Mouse (Mus musculus) stomach, postnatal 0 days (tissue): Measurements from ENCODE around the gene Pfkl. TPM values are rescaled to one million over a fixed set of nuclear protein-coding genes. Genes with fewer than 3 reads are reported as not detected.

ENCODE experiments used
- ATAC-seq: fragments of 200-750 bp; cut with Nextera tagmentation; 2 replicates; pipeline ENCODE4 v1.8.0; 2017; ENCODE audit not compliant: low FRiP score, low TSS enrichment
- DNase-seq: peaks from one replicate; pipeline ENCODE4 v3.0.0-alpha.2; 2016; ENCODE audit warnings: low spot score
- H3K27ac ChIP-seq: fragments of 300-500 bp; sonication (generic); replicated peaks from 2 replicates; pipeline ENCODE4 v1.5.1; 2014; ENCODE audit warnings: mild to moderate bottlenecking, control low read depth
- H3K27me3 ChIP-seq: fragments of 300-500 bp; sonication (generic); 2 replicates; pipeline ENCODE4 v1.6.1; 2014; ENCODE audit warnings: low read length; ENCODE audit not compliant: control insufficient read depth, insufficient read depth
- H3K36me3 ChIP-seq: fragments of 300-500 bp; sonication (generic); 2 replicates; pipeline ENCODE4 v1.6.1; 2014; ENCODE audit warnings: low read length, mixed read lengths; ENCODE audit not compliant: control insufficient read depth, insufficient read depth
- H3K4me1 ChIP-seq: fragments of 300-500 bp; sonication (generic); replicated peaks from 2 replicates; pipeline ENCODE4 v1.6.1; 2014; ENCODE audit warnings: antibody characterized with exemption; ENCODE audit not compliant: control insufficient read depth, insufficient read depth
- H3K4me2 ChIP-seq: fragments of 300-500 bp; sonication (generic); replicated peaks from 2 replicates; pipeline ENCODE4 v1.6.1; 2014; ENCODE audit warnings: low read depth, mild to moderate bottlenecking, control low read depth, moderate library complexity
- H3K4me3 ChIP-seq: fragments of 300-500 bp; sonication (generic); 2 replicates; pipeline ENCODE4 v1.5.1; 2014; ENCODE audit warnings: low read depth, low read length, control low read depth
- H3K9ac ChIP-seq: fragments of 300-500 bp; sonication (generic); 2 replicates; pipeline ENCODE4 v1.6.1; 2014; ENCODE audit warnings: mild to moderate bottlenecking, low read length, control low read depth, mixed read lengths
- H3K9me3 ChIP-seq: fragments of 300-500 bp; sonication (generic); 2 replicates; pipeline ENCODE4 v1.6.1; 2016; ENCODE audit warnings: low read length; ENCODE audit not compliant: control insufficient read depth
- CTCF ChIP-seq: IDR thresholded peaks from 2 replicates; pipeline ENCODE4 v1.5.1; 2016; ENCODE audit warnings: antibody characterized with exemption, low read depth, mild to moderate bottlenecking, moderate library complexity
- EP300 ChIP-seq: optimal IDR thresholded peaks from 2 replicates; pipeline ENCODE3; 2016; ENCODE audit warnings: antibody characterized with exemption
- WGBS: fragments of 180-500 bp; shearing (Covaris S2); extraction: QIAGEN DNeasy Blood & Tissue Kit; methylation state at CpG from one replicate; pipeline ENCODE4 v1.1.7; 2014; 5-methylcytosine and 5-hydroxymethylcytosine counted together
- polyA plus RNA-seq: library from polyadenylated mRNA; unstranded; fragments of >200 nt; fragmentation: Nextera tagmentation; extraction: Ambion mirVana; gene quantifications from 2 replicates; pipeline ENCODE4 v1.2.1, GENCODE M21; 2015

The Pfkl gene
- polyA plus RNA-seq, 1 experiment from 2014 or later, result 86.1 TPM

- Histone ChIP-seq H3K27me3 (no peaks in the 10 kb centered on the region), H3K4me2 (no peak overlapping the region), H3K4me1 (peaks cover 2% of the 10 kb centered on the region; the same call in 1 of the 2 replicates), H3K9me3 (no peaks in the 10 kb centered on the region), H3K27ac (no peak overlapping the region), H3K36me3 (no peaks in the 10 kb centered on the region), H3K9ac (no peak overlapping the region), H3K4me3 (no peak overlapping the region)
- WGBS, result 84% methylated on average over 4 of the region's 4 CpGs
- no peak for ATAC-seq
- TF ChIP-seq EP300 (no peak), CTCF (no peak)
- DNase-seq, result no peak
Observed at GRCm38 (mm10) chr10:78046388-78046787, 36.5 kb upstream of the Pfkl start.

- TF ChIP-seq EP300, result no peak
- TF ChIP-seq CTCF, result no peak
- no peak overlapping the region for H3K9ac ChIP-seq
- no peaks in the 10 kb centered on the region for H3K27me3 ChIP-seq
Observed at GRCm38 (mm10) chr10:78044531-78044930, 34.6 kb upstream of the Pfkl start.

GRCm38 (mm10) chr10:78043406-78043836 is 33.5 kb upstream of the Pfkl start, which contains the start of gene Aire:
TSS of gene Aire (minus strand) at chr10:78043610.
- Histone ChIP-seq H3K4me3 (0 out of 2 replicates have a peak within 1 kb of the TSS, but pooled peaks have one; percentile 2), H3K27ac (0 out of 2 replicates have a peak within 1 kb of the TSS, but pooled peaks have one; percentile 24), H3K4me2 (peak within 1 kb of the TSS; percentile 40), H3K9ac (peak within 1 kb of the TSS; percentile 2; the same call in 1 of the 2 replicates), H3K9me3 (no peaks in the 10 kb centered on the region), H3K27me3 (no peaks in the 10 kb centered on the region), H3K36me3 (no peaks in the 10 kb centered on the region), H3K4me1 (peaks cover 2% of the 10 kb centered on the region; the same call in 1 of the 2 replicates)
- ATAC-seq (peak; percentile 83), DNase-seq (peak; percentile 80)
- under 1% methylated on average over 27 of the region's 27 CpGs for WGBS
- peak; percentile 89 for TF ChIP-seq CTCF
- no peak for TF ChIP-seq EP300

More at GRCm38 (mm10) chr10:78044531-78044930, 34.6 kb upstream of the Pfkl start:
- 91% methylated on average over 1 of the region's 1 CpGs for WGBS
- no peaks in the 10 kb centered on the region for H3K36me3 ChIP-seq
- H3K4me3 ChIP-seq, result no peak overlapping the region
- ATAC-seq (no peak), DNase-seq (no peak)
- H3K4me1 ChIP-seq, result peaks cover 2% of the 10 kb centered on the region; the same call in 1 of the 2 replicates
- H3K9me3 ChIP-seq, result no peaks in the 10 kb centered on the region
- H3K27ac ChIP-seq, result no peak overlapping the region
- H3K4me2 ChIP-seq, result no peak overlapping the region

GRCm38 (mm10) chr10:78042697-78043405 is 33.0 kb upstream of the Pfkl start:
- DNase-seq, result no peak
- Histone ChIP-seq H3K36me3 (no peaks in the 10 kb centered on the region), H3K9ac (no peak overlapping the region), H3K9me3 (no peaks in the 10 kb centered on the region), H3K4me2 (peak overlapping the region; percentile 40), H3K27me3 (no peaks in the 10 kb centered on the region), H3K4me3 (0 out of 2 replicates have a peak overlapping the region, but pooled peaks have one; percentile 2), H3K27ac (no peak overlapping the region), H3K4me1 (peaks cover 2% of the 10 kb centered on the region; the same call in 1 of the 2 replicates)
- 50% methylated on average over 14 of the region's 14 CpGs for WGBS
- peak; percentile 22; the same call in 1 of the 2 replicates for ATAC-seq
- no peak for TF ChIP-seq CTCF
- TF ChIP-seq EP300, result no peak

GRCm38 (mm10) chr10:78042096-78042495 is 32.2 kb upstream of the Pfkl start:
- H3K9ac ChIP-seq, result no peak overlapping the region
- peaks cover 2% of the 10 kb centered on the region; the same call in 1 of the 2 replicates for H3K4me1 ChIP-seq
- TF ChIP-seq EP300, result no peak
- no peak for TF ChIP-seq CTCF
- H3K27ac ChIP-seq, result no peak overlapping the region
- H3K4me3 ChIP-seq, result no peak overlapping the region
- no peaks in the 10 kb centered on the region for H3K27me3 ChIP-seq
- 81% methylated on average over 7 of the region's 7 CpGs for WGBS
- ATAC-seq, result no peak
- no peak for DNase-seq
- H3K9me3 ChIP-seq, result no peaks in the 10 kb centered on the region
- no peaks in the 10 kb centered on the region for H3K36me3 ChIP-seq
- H3K4me2 ChIP-seq, result no peak overlapping the region

GRCm38 (mm10) chr10:78041647-78042046 is 31.8 kb upstream of the Pfkl start, which contains the start of gene Dnmt3l:
TSS of gene Dnmt3l (plus strand) at chr10:78041947.
- Histone ChIP-seq H3K36me3 (no peaks in the 10 kb centered on the region), H3K4me1 (peaks cover 2% of the 10 kb centered on the region; the same call in 1 of the 2 replicates), H3K27me3 (no peaks in the 10 kb centered on the region), H3K9me3 (no peaks in the 10 kb centered on the region), H3K9ac (no peak within 1 kb of the TSS), H3K4me3 (no peak within 1 kb of the TSS), H3K4me2 (no peak within 1 kb of the TSS), H3K27ac (no peak within 1 kb of the TSS)
- ATAC-seq (no peak), DNase-seq (no peak)
- no peak for TF ChIP-seq CTCF
- no peak for TF ChIP-seq EP300
- 95% methylated on average over 5 of the region's 5 CpGs for WGBS
